Mouse (Mus musculus): Measurements from ENCODE around the gene Rbp4. TPM values are rescaled to one million over a fixed set of nuclear protein-coding genes. Genes with fewer than 3 reads are reported as not detected.

The Rbp4 gene
- 2.9 and 4.6 TPM in 2 replicates for polyA plus RNA-seq (2015; fragmentation: Nextera tagmentation; extraction: Ambion mirVana)

- H3K4me3 ChIP-seq = peak within 1 kb of the TSS; percentile 53
- no peaks in the 10 kb centered on the region for H3K9me3 ChIP-seq
- peaks cover 42% of the 10 kb centered on the region for H3K27me3 ChIP-seq
- ATAC-seq (ENCODE audit: low read depth) = no peak
- H3K9ac ChIP-seq = peak within 1 kb of the TSS; percentile 73
- H3K27ac ChIP-seq (replicated peaks) = no peak within 1 kb of the TSS
- no peaks in the 10 kb centered on the region for H3K36me3 ChIP-seq
- peak within 1 kb of the TSS; percentile 80 for H3K4me2 ChIP-seq
- WGBS = 65% methylated on average over 6 of the region's 6 CpGs
- H3K4me1 ChIP-seq (replicated peaks) = peaks cover 5% of the 10 kb centered on the region; the same call in 1 of the 2 replicates
Observed at GRCm38 (mm10) chr19:38125219-38125610, at the start of gene Rbp4. Gene Rbp4 (minus strand): TSS chr19:38125281.

- Histone ChIP-seq H3K9ac (no peak overlapping the region), H3K27ac (replicated peaks) (no peak overlapping the region), H3K4me3 (no peak overlapping the region), H3K4me1 (replicated peaks) (no peaks in the 10 kb centered on the region), H3K36me3 (no peaks in the 10 kb centered on the region), H3K27me3 (no peaks in the 10 kb centered on the region), H3K4me2 (no peak overlapping the region), H3K9me3 (no peaks in the 10 kb centered on the region)
- 38% methylated on average over 2 of the region's 2 CpGs for WGBS
- ATAC-seq (ENCODE audit: low read depth) = no peak
Observed at GRCm38 (mm10) chr19:38164633-38165032, 39.6 kb upstream of the Rbp4 start.

GRCm38 (mm10) chr19:38161648-38162354, 36.7 kb upstream of the Rbp4 start:
- Histone ChIP-seq H3K27me3 (no peaks in the 10 kb centered on the region), H3K4me2 (no peak overlapping the region), H3K27ac (replicated peaks) (no peak overlapping the region), H3K9me3 (no peaks in the 10 kb centered on the region), H3K9ac (no peak overlapping the region), H3K4me1 (replicated peaks) (no peaks in the 10 kb centered on the region), H3K36me3 (no peaks in the 10 kb centered on the region), H3K4me3 (no peak overlapping the region)
- no peak for ATAC-seq (ENCODE audit: low read depth)
- 95% methylated on average over 21 of the region's 21 CpGs for WGBS

- H3K4me3 ChIP-seq = no peak overlapping the region
- no peak for ATAC-seq (ENCODE audit: low read depth)
- no peaks in the 10 kb centered on the region for H3K4me1 ChIP-seq (replicated peaks)
- H3K9ac ChIP-seq = no peak overlapping the region
- H3K27me3 ChIP-seq = no peaks in the 10 kb centered on the region
- H3K9me3 ChIP-seq = no peaks in the 10 kb centered on the region
- no peaks in the 10 kb centered on the region for H3K36me3 ChIP-seq
- WGBS = 100% methylated on average over 1 of the region's 1 CpGs
- H3K27ac ChIP-seq (replicated peaks) = no peak overlapping the region
- H3K4me2 ChIP-seq = no peak overlapping the region
Observed at GRCm38 (mm10) chr19:38156243-38156642, 31.2 kb upstream of the Rbp4 start.

GRCm38 (mm10) chr19:38143540-38144271, 18.6 kb upstream of the Rbp4 start:
- Histone ChIP-seq H3K36me3 (no peaks in the 10 kb centered on the region), H3K27ac (replicated peaks) (no peak overlapping the region), H3K4me3 (no peak overlapping the region), H3K4me1 (replicated peaks) (no peaks in the 10 kb centered on the region), H3K27me3 (no peaks in the 10 kb centered on the region), H3K9me3 (no peaks in the 10 kb centered on the region), H3K9ac (no peak overlapping the region), H3K4me2 (no peak overlapping the region)
- no peak for ATAC-seq (ENCODE audit: low read depth)
- WGBS = 83% methylated on average over 4 of the region's 4 CpGs

GRCm38 (mm10) chr19:38134806-38135205, 9.7 kb upstream of the Rbp4 start:
- no peaks in the 10 kb centered on the region for H3K4me1 ChIP-seq (replicated peaks)
- 91% methylated on average over 6 of the region's 6 CpGs for WGBS
- H3K4me2 ChIP-seq = no peak overlapping the region
- no peak for ATAC-seq (ENCODE audit: low read depth)
- no peak overlapping the region for H3K4me3 ChIP-seq
- no peaks in the 10 kb centered on the region for H3K9me3 ChIP-seq
- H3K36me3 ChIP-seq = no peaks in the 10 kb centered on the region
- no peak overlapping the region for H3K9ac ChIP-seq
- H3K27ac ChIP-seq (replicated peaks) = no peak overlapping the region
- H3K27me3 ChIP-seq = no peaks in the 10 kb centered on the region

- Histone ChIP-seq H3K27ac (replicated peaks) (no peak overlapping the region), H3K27me3 (no peaks in the 10 kb centered on the region), H3K4me3 (no peak overlapping the region)
Observed at GRCm38 (mm10) chr19:38133986-38134385, 8.9 kb upstream of the Rbp4 start.

GRCm38 (mm10) chr19:38132481-38132880, 7.4 kb upstream of the Rbp4 start, which contains the start of gene Pde6c:
Gene Pde6c (plus strand): TSS chr19:38132781.
- no peak within 1 kb of the TSS for H3K4me2 ChIP-seq
- 82% methylated on average over 6 of the region's 6 CpGs for WGBS
- no peak within 1 kb of the TSS for H3K4me3 ChIP-seq
- H3K9ac ChIP-seq = no peak within 1 kb of the TSS
- no peak for ATAC-seq (ENCODE audit: low read depth)
- no peaks in the 10 kb centered on the region for H3K27me3 ChIP-seq
- H3K27ac ChIP-seq (replicated peaks) = no peak within 1 kb of the TSS
- H3K9me3 ChIP-seq = no peaks in the 10 kb centered on the region
- H3K4me1 ChIP-seq (replicated peaks) = no peaks in the 10 kb centered on the region
- H3K36me3 ChIP-seq = no peaks in the 10 kb centered on the region

More at GRCm38 (mm10) chr19:38133986-38134385, 8.9 kb upstream of the Rbp4 start:
- no peaks in the 10 kb centered on the region for H3K36me3 ChIP-seq
- no peak overlapping the region for H3K4me2 ChIP-seq
- no peaks in the 10 kb centered on the region for H3K9me3 ChIP-seq
- no peak overlapping the region for H3K9ac ChIP-seq
- H3K4me1 ChIP-seq (replicated peaks) = no peaks in the 10 kb centered on the region
- ATAC-seq (ENCODE audit: low read depth) = no peak
- 85% methylated on average over 11 of the region's 11 CpGs for WGBS

GRCm38 (mm10) chr19:38126656-38127055, 1.6 kb upstream of the Rbp4 start:
- Histone ChIP-seq H3K36me3 (no peaks in the 10 kb centered on the region), H3K4me2 (no peak overlapping the region), H3K4me3 (no peak overlapping the region), H3K27me3 (peaks cover 42% of the 10 kb centered on the region), H3K9ac (no peak overlapping the region), H3K4me1 (replicated peaks) (peaks cover 5% of the 10 kb centered on the region; the same call in 1 of the 2 replicates), H3K27ac (replicated peaks) (no peak overlapping the region), H3K9me3 (no peaks in the 10 kb centered on the region)
- ATAC-seq (ENCODE audit: low read depth) = no peak
- 76% methylated on average over 8 of the region's 8 CpGs for WGBS

- H3K36me3 ChIP-seq = no peaks in the 10 kb centered on the region
- H3K27me3 ChIP-seq = peaks cover 42% of the 10 kb centered on the region
- H3K4me3 ChIP-seq = peak overlapping the region; percentile 53
- peak overlapping the region; percentile 80 for H3K4me2 ChIP-seq
- H3K27ac ChIP-seq (replicated peaks) = no peak overlapping the region
- no peaks in the 10 kb centered on the region for H3K9me3 ChIP-seq
- H3K4me1 ChIP-seq (replicated peaks) = peaks cover 5% of the 10 kb centered on the region; the same call in 1 of the 2 replicates
- peak; percentile 80 for ATAC-seq (ENCODE audit: low read depth)
- WGBS = 2% methylated on average over 60 of the region's 77 CpGs
- H3K9ac ChIP-seq = peak overlapping the region; percentile 73
Observed at GRCm38 (mm10) chr19:38124401-38125218, 471 bp downstream of the Rbp4 start.

GRCm38 (mm10) chr19:38123921-38124320, 1.2 kb downstream of the Rbp4 start:
- H3K36me3 ChIP-seq = no peaks in the 10 kb centered on the region
- peaks cover 5% of the 10 kb centered on the region; the same call in 1 of the 2 replicates for H3K4me1 ChIP-seq (replicated peaks)
- H3K4me2 ChIP-seq = peak overlapping the region; percentile 80
- H3K9me3 ChIP-seq = no peaks in the 10 kb centered on the region
- WGBS = 26% methylated on average over 9 of the region's 9 CpGs
- ATAC-seq (ENCODE audit: low read depth) = 0 out of 2 replicates have a peak, but pooled peaks have one; percentile 19
- H3K9ac ChIP-seq = no peak overlapping the region
- H3K4me3 ChIP-seq = peak overlapping the region; percentile 53
- peaks cover 42% of the 10 kb centered on the region for H3K27me3 ChIP-seq
- H3K27ac ChIP-seq (replicated peaks) = no peak overlapping the region

All from neural tube, embryonic 13.5 days (tissue).